Mouse (Mus musculus): ENCODE data around the gene Nos1ap.

DNA sequence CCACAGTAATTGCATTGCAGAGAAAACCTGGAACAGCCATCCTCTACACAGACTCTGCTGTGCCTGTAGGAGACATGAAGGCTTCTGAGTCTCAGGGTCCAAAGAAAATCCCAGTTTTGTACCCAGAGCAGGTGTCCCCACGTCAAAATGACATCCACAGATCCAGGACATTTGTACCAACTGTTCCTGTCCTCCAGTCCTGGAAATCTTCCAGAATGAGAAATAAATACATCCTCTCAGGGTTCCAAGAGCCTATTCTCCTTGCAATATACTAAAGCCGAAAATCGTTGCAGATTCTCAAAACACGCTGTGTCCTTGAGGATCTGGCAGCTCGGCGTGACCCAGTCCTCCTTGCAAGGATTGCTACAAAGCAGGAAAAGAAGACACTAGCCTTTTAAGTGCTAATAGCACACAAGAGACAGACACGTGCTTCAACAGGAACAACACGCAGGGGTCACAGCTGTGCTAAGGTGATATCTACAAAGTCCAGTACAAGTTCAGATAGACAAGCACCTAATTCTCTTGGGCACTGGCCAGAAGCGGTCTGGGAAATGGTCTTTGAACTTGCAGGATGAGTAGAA is 51.1 kb downstream of the Nos1ap start:
- TF ChIP-seq POLR2A (IDR thresholded peaks at IDR 0.05; ENCODE audit: low read depth, low read length) (no peak), CTCF (IDR thresholded peaks at IDR 0.05; ENCODE audit: extremely low read depth, insufficient read length, insufficient replicate concordance, low read depth, low read length) (no peak)
